Mouse (Mus musculus): ENCODE measurements around the gene Stac2.

- TF ChIP-seq POLR2A (IDR thresholded peaks at IDR 0.05; ENCODE audit: borderline replicate concordance, insufficient read depth, low read length) (no peak), CTCF (IDR thresholded peaks at IDR 0.05; ENCODE audit: borderline replicate concordance, insufficient read depth, low read depth, low read length) (no peak)
Measured at GRCm38 (mm10) chr11:98046466-98046865, 6.8 kb downstream of the Stac2 start.

Data from cerebellum, adult 2 months (tissue).